Mouse (Mus musculus): ENCODE data around the gene Il9.
A peak's percentile ranks its signal among the peaks of the same experiment; 100 is the strongest.

Il9 gene

GRCm38 (mm10) chr13:56482146-56482545 lies at the start of gene Il9:
Il9 (minus strand) TSS chr13:56482246.
- no peak for DNase-seq (ENCODE audit: low read depth, low spot score)

- no peak for DNase-seq (ENCODE audit: low read depth, low spot score)
Observed at GRCm38 (mm10) chr13:56529685-56530084, 47.6 kb upstream of the Il9 start.

GRCm38 (mm10) chr13:56529031-56529430 lies 47.0 kb upstream of the Il9 start:
- no peak for DNase-seq (ENCODE audit: low read depth, low spot score)

GRCm38 (mm10) chr13:56528281-56528680 lies 46.2 kb upstream of the Il9 start:
- no peak for DNase-seq (ENCODE audit: low read depth, low spot score)

- no peak for DNase-seq (ENCODE audit: low read depth, low spot score)
Observed at GRCm38 (mm10) chr13:56527846-56528245, 45.8 kb upstream of the Il9 start.

GRCm38 (mm10) chr13:56526871-56527270 lies 44.8 kb upstream of the Il9 start:
- no peak for DNase-seq (ENCODE audit: low read depth, low spot score)

- DNase-seq (ENCODE audit: low read depth, low spot score), result no peak
Observed at GRCm38 (mm10) chr13:56522821-56523167, 40.7 kb upstream of the Il9 start.

- DNase-seq (ENCODE audit: low read depth, low spot score), result peak; percentile 87
Observed at GRCm38 (mm10) chr13:56522081-56522820, 40.2 kb upstream of the Il9 start, which contains the start of gene Fbxl21. Fbxl21 (plus strand) TSS chr13:56522472.

- DNase-seq (ENCODE audit: low read depth, low spot score), result no peak
Observed at GRCm38 (mm10) chr13:56516816-56517215, 34.8 kb upstream of the Il9 start.

GRCm38 (mm10) chr13:56516311-56516710 lies 34.3 kb upstream of the Il9 start:
- no peak for DNase-seq (ENCODE audit: low read depth, low spot score)

GRCm38 (mm10) chr13:56513595-56513994 lies 31.5 kb upstream of the Il9 start:
- DNase-seq (ENCODE audit: low read depth, low spot score), result no peak

GRCm38 (mm10) chr13:56509796-56510195 lies 27.8 kb upstream of the Il9 start:
- no peak for DNase-seq (ENCODE audit: low read depth, low spot score)

- no peak for DNase-seq (ENCODE audit: low read depth, low spot score)
Observed at GRCm38 (mm10) chr13:56506871-56507496, 24.9 kb upstream of the Il9 start.

GRCm38 (mm10) chr13:56501866-56502420 lies 19.9 kb upstream of the Il9 start:
- no peak for DNase-seq (ENCODE audit: low read depth, low spot score)

GRCm38 (mm10) chr13:56500636-56501035 lies 18.6 kb upstream of the Il9 start:
- DNase-seq (ENCODE audit: low read depth, low spot score), result no peak

- DNase-seq (ENCODE audit: low read depth, low spot score), result no peak
Observed at GRCm38 (mm10) chr13:56500132-56500531, 18.1 kb upstream of the Il9 start.

GRCm38 (mm10) chr13:56494440-56494839 lies 12.4 kb upstream of the Il9 start:
- DNase-seq (ENCODE audit: low read depth, low spot score), result no peak

- no peak for DNase-seq (ENCODE audit: low read depth, low spot score)
Observed at GRCm38 (mm10) chr13:56488012-56488411, 6.0 kb upstream of the Il9 start.

GRCm38 (mm10) chr13:56478027-56478426 lies 4.0 kb downstream of the Il9 start:
- no peak for DNase-seq (ENCODE audit: low read depth, low spot score)

GRCm38 (mm10) chr13:56477271-56477670 lies 4.8 kb downstream of the Il9 start:
- no peak for DNase-seq (ENCODE audit: low read depth, low spot score)

- DNase-seq (ENCODE audit: low read depth, low spot score), result no peak
Observed at GRCm38 (mm10) chr13:56476790-56477189, 5.3 kb downstream of the Il9 start.

GRCm38 (mm10) chr13:56475363-56475762 lies 6.7 kb downstream of the Il9 start:
- DNase-seq (ENCODE audit: low read depth, low spot score), result peak; percentile 65

GRCm38 (mm10) chr13:56472661-56473060 lies 9.4 kb downstream of the Il9 start:
- no peak for DNase-seq (ENCODE audit: low read depth, low spot score)

Data from forelimb bud, embryonic 11.5 days (tissue).